Mouse (Mus musculus) hindbrain, embryonic 11.5 days (tissue): ENCODE measurements around the gene 4930451I11Rik. TPM values are rescaled to one million over a fixed set of nuclear protein-coding genes. Genes with fewer than 3 reads are reported as not detected.

ENCODE experiments used
- ATAC-seq: fragments of 200-750 bp; cut with Nextera tagmentation; 2 replicates; pipeline ENCODE4 v1.8.0; 2017; ENCODE audit warnings: mild to moderate bottlenecking, moderate TSS enrichment, moderate library complexity; ENCODE audit not compliant: low FRiP score
- DNase-seq: peaks from one replicate; pipeline ENCODE4 v3.0.0-alpha.2; 2015; ENCODE audit warnings: low spot score
- H3K27ac ChIP-seq: fragments of 300-500 bp; sonication (generic); 2 replicates; pipeline ENCODE4 v1.5.1; 2014; ENCODE audit warnings: mild to moderate bottlenecking, low read depth, low read length
- H3K27me3 ChIP-seq: fragments of 300-500 bp; sonication (generic); 2 replicates; pipeline ENCODE4 v1.6.1; 2014; ENCODE audit warnings: mild to moderate bottlenecking, low read length, moderate library complexity, mixed read lengths; ENCODE audit not compliant: control insufficient read depth, insufficient read depth
- H3K36me3 ChIP-seq: fragments of 300-500 bp; sonication (generic); 2 replicates; pipeline ENCODE4 v1.6.1; 2014; ENCODE audit warnings: mild to moderate bottlenecking, low read length, moderate library complexity, mixed read lengths; ENCODE audit not compliant: control insufficient read depth, insufficient read depth
- H3K4me1 ChIP-seq: fragments of 300-500 bp; sonication (generic); replicated peaks from 2 replicates; pipeline ENCODE4 v1.6.1; 2014; ENCODE audit warnings: low read length, mixed read lengths; ENCODE audit not compliant: control insufficient read depth, insufficient read depth
- H3K4me2 ChIP-seq: fragments of 300-500 bp; sonication (generic); replicated peaks from 2 replicates; pipeline ENCODE4 v1.6.1; 2014; ENCODE audit warnings: mild to moderate bottlenecking, low read depth, low read length
- H3K4me3 ChIP-seq: fragments of 300-500 bp; sonication (generic); 2 replicates; pipeline ENCODE4 v1.5.1; 2014; ENCODE audit warnings: low read depth, low read length
- H3K9ac ChIP-seq: fragments of 300-500 bp; sonication (generic); 2 replicates; pipeline ENCODE4 v1.6.1; 2014; ENCODE audit warnings: low read depth, low read length
- H3K9me3 ChIP-seq: fragments of 300-500 bp; sonication (generic); 2 replicates; pipeline ENCODE4 v1.6.1; 2016; ENCODE audit warnings: low read length; ENCODE audit not compliant: control insufficient read depth
- WGBS: fragments of 180-500 bp; shearing (Covaris S2); extraction: QIAGEN DNeasy Blood & Tissue Kit; methylation state at CpG from one replicate; pipeline ENCODE4 v1.1.7; 2014; 5-methylcytosine and 5-hydroxymethylcytosine counted together
- polyA plus RNA-seq: library from polyadenylated mRNA; unstranded; fragments of >200 nt; fragmentation: Nextera tagmentation; extraction: Ambion mirVana; gene quantifications from 2 replicates; pipeline ENCODE4 v1.2.1, GENCODE M21; 2014

The 4930451I11Rik gene
- polyA plus RNA-seq, 1 experiment from 2014 or later = not detected

DNA sequence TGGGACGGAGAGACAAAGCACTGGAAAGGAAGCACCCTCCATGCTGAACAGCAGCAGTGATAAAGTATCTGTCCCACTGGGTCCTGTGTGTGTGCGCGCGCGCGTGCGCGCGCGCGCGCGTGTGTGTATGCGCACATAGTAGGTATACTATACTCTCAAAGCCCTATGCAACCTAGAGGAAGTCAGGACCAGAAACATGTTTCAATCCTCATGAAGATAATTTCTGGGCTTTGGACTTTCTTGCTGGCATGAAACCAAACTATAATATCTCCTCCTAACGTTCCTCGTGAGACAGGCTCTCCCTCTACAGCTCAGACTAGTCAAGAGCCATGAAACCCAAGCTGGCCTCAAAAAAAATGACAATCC lies 30.4 kb downstream of the 4930451I11Rik start:
- ATAC-seq = no peak
- 96% methylated on average over 16 of the region's 16 CpGs for WGBS
- H3K9me3 ChIP-seq = no peaks in the 10 kb centered on the region
- no peak overlapping the region for H3K4me3 ChIP-seq
- H3K4me1 ChIP-seq = peaks cover 2% of the 10 kb centered on the region
- peaks cover 5% of the 10 kb centered on the region; the same call in 1 of the 2 replicates for H3K36me3 ChIP-seq
- no peak overlapping the region for H3K9ac ChIP-seq
- H3K4me2 ChIP-seq = no peak overlapping the region
- no peak overlapping the region for H3K27ac ChIP-seq
- H3K27me3 ChIP-seq = no peaks in the 10 kb centered on the region
- DNase-seq = no peak

DNA sequence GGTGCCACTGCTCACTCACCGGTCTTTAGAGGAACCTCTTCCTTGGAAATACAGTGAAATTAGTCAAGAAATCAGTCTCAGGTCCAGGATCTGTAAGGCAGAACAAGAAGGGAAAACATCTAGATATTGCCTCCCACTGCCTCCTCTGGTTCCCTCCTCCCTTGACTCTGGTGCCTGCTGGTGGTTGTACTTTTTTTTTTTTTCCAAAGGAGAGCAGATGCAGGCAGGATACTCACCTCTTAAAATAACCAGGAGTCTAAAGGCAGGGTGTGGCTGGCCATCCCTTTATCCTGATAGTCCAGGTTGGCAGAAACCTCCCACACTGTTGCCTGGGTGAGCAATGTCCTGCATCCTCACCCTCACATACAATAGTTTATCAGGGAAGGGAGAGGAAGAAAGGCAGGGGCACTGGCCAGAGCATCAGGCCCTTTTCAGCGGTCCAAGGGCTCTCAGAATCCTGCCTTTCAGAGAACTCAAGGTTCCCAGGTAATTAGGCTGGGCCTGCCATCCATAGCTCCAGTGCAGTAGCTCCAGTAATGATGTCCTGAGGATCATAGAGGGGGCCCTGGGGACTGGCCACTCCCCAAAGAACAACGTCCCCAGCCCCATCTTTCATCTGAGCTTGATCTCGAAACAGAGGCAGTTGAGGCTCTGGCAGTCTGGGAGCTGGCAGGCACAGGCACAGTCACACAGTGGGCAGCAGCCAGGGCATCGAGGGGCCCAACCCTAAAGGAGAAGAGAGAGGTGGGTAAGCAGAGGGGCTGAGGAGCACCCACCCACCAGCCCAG lies 31.0 kb downstream of the 4930451I11Rik start:
- H3K9ac ChIP-seq = peak overlapping the region; percentile 64
- H3K36me3 ChIP-seq = peaks cover 5% of the 10 kb centered on the region; the same call in 1 of the 2 replicates
- no peaks in the 10 kb centered on the region for H3K27me3 ChIP-seq
- DNase-seq (no peak), ATAC-seq (no peak)
- H3K27ac ChIP-seq = peak overlapping the region; percentile 89; the same call in 1 of the 2 replicates
- peak overlapping the region; percentile 75 for H3K4me3 ChIP-seq
- no peaks in the 10 kb centered on the region for H3K9me3 ChIP-seq
- 48% methylated on average over 5 of the region's 5 CpGs for WGBS
- peaks cover 2% of the 10 kb centered on the region for H3K4me1 ChIP-seq
- H3K4me2 ChIP-seq = peak overlapping the region; percentile 89

DNA sequence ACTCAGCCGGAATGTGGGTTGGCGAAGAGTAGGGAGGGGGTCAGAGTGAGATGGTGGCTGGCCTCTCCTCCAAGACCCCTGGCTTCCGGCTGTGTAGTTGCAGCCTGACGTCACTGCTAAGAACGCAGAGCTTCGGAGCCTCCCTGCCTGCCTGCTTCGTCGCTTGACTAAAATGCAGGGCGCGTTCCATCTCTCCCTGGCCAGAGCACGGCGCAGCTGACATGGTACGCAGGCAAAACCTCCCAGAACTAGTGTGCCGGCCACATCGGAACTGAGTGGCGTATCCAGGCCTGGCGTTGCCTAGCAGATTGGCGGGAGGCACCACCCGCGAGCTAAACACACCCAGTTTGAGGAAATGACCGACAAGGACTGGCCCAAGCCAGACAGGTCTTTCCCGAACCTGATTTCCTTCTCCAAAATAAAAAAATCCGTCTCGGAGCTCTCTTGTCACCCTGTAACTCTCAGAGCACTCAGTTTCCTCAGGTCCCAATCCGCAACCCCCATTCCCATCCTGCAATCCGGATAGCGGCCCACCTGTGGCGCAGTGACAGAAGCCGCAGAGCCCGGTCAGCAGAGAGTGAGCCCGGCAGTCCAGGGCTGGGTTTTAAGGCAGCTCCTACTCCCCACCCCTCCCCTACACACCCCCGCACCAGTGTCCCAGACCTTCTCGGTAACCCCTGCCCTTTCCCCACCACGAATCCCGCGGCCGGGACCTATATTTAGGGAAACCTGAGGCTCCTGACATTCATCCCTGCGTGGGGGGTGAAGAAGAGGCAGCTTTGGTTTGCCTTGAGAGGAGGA lies 31.8 kb downstream of the 4930451I11Rik start:
- H3K27me3 ChIP-seq = no peaks in the 10 kb centered on the region

DNA sequence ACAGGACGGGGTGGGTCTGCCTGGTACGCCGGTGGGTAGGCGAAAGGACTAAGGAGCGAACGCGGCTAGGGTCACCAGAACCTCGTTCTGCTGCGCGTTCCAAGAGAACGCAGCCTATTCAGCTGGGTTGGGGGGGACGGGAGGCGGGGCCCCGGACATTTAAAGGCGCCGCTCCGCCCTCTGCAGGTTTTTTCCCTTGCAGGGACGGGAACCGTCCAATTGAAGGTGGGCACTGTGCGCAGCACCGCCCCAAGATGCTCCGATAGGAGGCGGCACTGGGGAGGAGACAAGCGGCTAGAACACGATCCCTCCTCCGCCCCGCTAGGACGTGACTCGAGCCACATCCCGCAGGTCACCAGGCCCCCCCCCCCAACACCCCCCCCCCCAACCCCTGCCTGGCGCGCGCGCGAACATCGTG lies 32.4 kb downstream of the 4930451I11Rik start:
- H3K36me3 ChIP-seq = 0 out of 2 replicates have a peak, but pooled peaks cover 3% of the 10 kb centered on the region
- H3K4me3 ChIP-seq = peak overlapping the region; percentile 75
- peak overlapping the region; percentile 88 for H3K9ac ChIP-seq
- ATAC-seq (peak; percentile 96), DNase-seq (peak; percentile 94)
- H3K27me3 ChIP-seq = no peaks in the 10 kb centered on the region
- H3K27ac ChIP-seq = peak overlapping the region; percentile 89
- H3K9me3 ChIP-seq = no peaks in the 10 kb centered on the region
- H3K4me2 ChIP-seq = peak overlapping the region; percentile 89
- peaks cover 2% of the 10 kb centered on the region for H3K4me1 ChIP-seq
- WGBS = 0% methylated on average over 27 of the region's 36 CpGs

More for the DNA sequence above, 31.8 kb downstream of the 4930451I11Rik start:
- 2% methylated on average over 38 of the region's 38 CpGs for WGBS
- DNase-seq = peak; percentile 87
- H3K9ac ChIP-seq = peak overlapping the region; percentile 64
- H3K4me1 ChIP-seq = peaks cover 2% of the 10 kb centered on the region
- H3K36me3 ChIP-seq = 0 out of 2 replicates have a peak, but pooled peaks cover 3% of the 10 kb centered on the region
- H3K4me2 ChIP-seq = peak overlapping the region; percentile 89
- ATAC-seq = peak; percentile 93
- H3K27ac ChIP-seq = peak overlapping the region; percentile 89
- H3K4me3 ChIP-seq = peak overlapping the region; percentile 75
- no peaks in the 10 kb centered on the region for H3K9me3 ChIP-seq

DNA sequence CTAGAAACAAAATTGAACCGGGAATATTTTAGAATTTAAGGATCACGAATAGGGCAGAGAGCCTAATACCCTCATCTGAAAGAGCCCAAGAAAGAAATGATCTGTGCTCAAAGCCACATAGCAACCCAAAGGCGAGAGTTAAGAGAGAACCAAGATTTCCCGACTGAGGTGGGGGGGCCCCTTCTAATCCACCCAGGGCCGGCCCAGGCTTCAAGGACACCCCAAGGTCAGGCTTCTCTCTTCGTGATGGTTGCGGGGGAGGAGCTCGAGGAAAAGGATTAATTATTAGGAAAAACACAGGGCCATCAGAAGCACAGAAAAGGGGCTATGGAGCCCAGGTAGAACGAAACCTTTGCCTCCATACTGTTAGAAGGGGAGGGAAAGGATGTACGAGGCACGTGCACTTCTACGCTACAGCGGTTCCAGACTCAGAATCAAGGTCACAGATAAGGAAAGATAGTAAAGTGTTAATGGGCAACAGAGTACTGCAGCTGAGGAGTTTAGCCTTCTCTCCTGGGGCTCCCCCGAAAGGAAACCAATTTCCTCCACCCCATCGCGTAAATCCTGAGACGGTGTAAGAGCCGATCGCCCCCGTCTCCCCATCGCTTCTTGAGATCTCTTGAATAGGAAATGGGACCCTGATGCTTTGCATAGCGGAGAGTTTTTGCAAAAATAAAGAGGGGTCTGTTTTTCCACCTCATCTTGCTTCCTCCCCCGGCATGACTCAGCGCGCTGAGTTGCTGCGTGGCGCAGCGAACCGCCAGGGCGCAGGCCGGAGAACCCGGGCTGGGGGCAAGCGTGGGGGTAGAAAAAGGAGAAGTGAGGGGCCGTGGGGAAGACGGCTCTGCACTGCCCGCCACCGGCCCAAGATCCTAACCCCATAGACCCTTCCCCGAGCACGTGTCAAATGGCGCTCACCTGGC lies 33.1 kb downstream of the 4930451I11Rik start:
- Histone ChIP-seq H3K36me3 (0 out of 2 replicates have a peak, but pooled peaks cover 3% of the 10 kb centered on the region), H3K9ac (peak overlapping the region; percentile 88), H3K4me3 (peak overlapping the region; percentile 75), H3K4me2 (peak overlapping the region; percentile 89), H3K27me3 (no peaks in the 10 kb centered on the region), H3K27ac (peak overlapping the region; percentile 88), H3K4me1 (peaks cover 2% of the 10 kb centered on the region), H3K9me3 (no peaks in the 10 kb centered on the region)
- no peak for ATAC-seq
- DNase-seq = no peak
- 1% methylated on average over 40 of the region's 40 CpGs for WGBS

DNA sequence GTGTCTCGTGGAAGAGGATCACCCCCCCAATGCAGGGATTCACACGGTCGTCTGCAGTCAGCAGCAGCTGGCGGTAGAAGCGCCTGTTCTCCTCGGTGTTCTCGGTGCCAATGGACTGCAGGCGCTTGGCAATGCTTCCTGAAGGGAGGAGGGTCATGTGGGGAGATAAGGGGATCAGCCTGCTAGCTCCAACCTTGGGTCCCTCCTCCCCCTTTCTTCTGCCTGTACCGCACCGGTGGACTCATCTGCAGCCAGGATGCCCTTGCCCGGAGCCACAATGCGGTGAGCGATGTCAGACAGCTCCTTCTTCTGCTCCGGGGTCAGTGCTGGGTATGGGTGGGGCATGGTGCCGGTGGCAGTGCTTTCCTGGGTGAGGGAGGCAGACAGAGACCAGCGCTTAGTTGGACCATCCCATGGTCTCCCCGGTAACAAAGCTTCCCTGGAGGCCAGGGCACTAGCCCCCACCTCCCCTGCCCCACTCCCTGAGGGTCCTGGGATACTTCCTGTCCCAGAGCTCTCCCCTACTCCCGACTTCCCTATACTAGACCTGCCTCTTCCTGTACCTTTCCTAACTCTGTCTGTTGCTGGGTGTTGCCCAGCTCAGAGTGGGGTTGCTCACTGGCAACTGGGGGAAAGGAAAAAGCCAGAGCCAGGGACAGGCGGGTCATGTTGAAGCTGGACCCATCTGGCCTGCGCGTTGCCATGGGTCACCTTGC lies 33.9 kb downstream of the 4930451I11Rik start, which contains the start of gene Fam57b:
Gene Fam57b (plus strand): TSS at position 258 of the 716 bp plus-strand sequence.
- DNase-seq (no peak), ATAC-seq (no peak)
- Histone ChIP-seq H3K4me1 (peaks cover 2% of the 10 kb centered on the region), H3K4me3 (peak within 1 kb of the TSS; percentile 75), H3K27ac (peak within 1 kb of the TSS; percentile 88), H3K4me2 (peak within 1 kb of the TSS; percentile 89), H3K27me3 (no peaks in the 10 kb centered on the region), H3K9ac (peak within 1 kb of the TSS; percentile 88), H3K36me3 (0 out of 2 replicates have a peak, but pooled peaks cover 3% of the 10 kb centered on the region), H3K9me3 (no peaks in the 10 kb centered on the region)
- 35% methylated on average over 21 of the region's 21 CpGs for WGBS

DNA sequence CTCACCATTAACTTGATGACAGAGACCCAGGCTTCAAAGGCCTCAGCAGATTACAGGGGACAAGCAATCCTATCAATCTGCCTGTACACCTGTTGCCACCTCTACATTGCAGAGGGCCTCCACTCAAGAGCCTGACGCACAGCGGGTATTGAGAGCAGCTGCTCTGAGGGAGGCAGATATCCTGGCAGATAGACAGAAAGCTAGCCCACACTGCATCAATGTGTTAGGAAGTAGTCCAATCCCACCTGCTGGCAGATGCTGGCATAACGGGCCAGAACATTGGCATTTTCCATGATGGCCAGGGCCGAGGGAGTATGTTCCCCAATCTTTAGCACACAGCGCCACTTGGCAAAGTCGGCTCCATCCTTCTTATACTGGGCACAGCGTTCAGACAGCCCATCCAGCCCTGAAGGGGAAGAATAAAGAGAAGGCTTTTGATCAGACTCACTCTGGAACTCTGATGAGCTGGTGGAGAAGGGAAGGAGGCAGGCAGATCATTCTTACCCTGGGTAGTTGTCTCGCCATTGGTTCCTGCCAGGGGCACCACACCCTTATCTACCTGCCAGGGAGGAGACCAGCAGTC lies 35.0 kb downstream of the 4930451I11Rik start:
- no peak overlapping the region for H3K4me3 ChIP-seq
- no peak for ATAC-seq
- no peaks in the 10 kb centered on the region for H3K27me3 ChIP-seq
- H3K27ac ChIP-seq = no peak overlapping the region
- H3K36me3 ChIP-seq = 0 out of 2 replicates have a peak, but pooled peaks cover 3% of the 10 kb centered on the region
- DNase-seq = no peak
- H3K9me3 ChIP-seq = no peaks in the 10 kb centered on the region
- no peak overlapping the region for H3K4me2 ChIP-seq
- no peak overlapping the region for H3K9ac ChIP-seq
- peaks cover 2% of the 10 kb centered on the region for H3K4me1 ChIP-seq
- WGBS = 80% methylated on average over 8 of the region's 8 CpGs
